Mouse (Mus musculus): ENCODE measurements around the gene Ephb2.

Gene Ephb2

DNA sequence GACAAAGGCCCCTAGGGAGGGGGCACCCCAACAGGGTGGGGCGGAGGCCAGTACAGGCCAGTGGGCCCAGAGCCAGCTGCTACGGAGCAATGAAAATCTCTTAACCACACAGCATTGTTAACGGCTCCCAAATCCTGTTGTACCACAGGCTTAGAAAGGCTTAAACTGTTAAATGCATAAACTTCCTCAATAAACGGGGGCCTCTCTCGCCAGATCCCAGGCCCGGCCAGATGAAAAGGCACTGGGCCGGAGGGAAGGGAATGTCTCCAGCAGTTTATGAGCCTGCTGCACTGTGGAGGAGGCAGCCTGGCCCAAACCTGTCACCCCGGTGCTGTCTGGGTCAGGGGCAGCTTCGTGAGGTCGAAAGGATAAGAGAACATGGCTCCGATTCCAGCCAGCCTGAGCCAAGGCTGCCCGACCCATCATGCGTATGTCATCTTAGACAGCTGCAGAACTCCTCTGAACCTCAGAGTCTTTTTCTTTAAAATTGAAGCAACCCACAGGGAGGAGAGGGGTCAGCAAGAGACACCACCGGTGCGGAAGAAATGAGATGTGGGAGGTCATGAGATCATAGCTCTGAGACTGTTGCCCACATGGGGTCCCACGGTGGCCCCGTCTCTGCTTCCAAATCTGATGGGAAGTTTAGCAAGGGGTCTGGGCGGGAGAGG is 73.9 kb downstream of the Ephb2 start:
- DNase-seq (ENCODE audit: extremely low spot score): no peak

GRCm38 (mm10) chr4:136760882-136761281 is 74.9 kb downstream of the Ephb2 start:
- DNase-seq (ENCODE audit: extremely low spot score): no peak

DNA sequence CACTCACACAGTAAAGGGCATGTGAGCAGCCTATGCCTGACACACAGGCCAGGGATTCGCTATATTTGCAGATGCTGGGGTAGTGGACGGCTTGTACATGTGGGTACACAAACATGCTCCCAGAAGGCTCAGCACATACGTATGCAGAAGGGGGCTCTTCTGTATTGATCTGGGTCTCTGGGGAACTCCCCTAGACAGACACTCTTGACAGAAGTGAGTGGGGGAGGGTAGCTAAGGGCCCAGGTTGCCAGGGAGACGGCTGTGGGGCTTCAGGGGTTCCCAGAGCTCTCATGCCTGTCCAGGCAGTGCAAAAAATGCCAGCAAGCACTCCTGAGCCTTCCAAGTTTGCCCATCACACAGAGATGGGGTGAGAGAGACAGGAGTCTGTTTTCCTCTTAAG is 78.7 kb downstream of the Ephb2 start:
- no peak for DNase-seq (ENCODE audit: extremely low spot score)

DNA sequence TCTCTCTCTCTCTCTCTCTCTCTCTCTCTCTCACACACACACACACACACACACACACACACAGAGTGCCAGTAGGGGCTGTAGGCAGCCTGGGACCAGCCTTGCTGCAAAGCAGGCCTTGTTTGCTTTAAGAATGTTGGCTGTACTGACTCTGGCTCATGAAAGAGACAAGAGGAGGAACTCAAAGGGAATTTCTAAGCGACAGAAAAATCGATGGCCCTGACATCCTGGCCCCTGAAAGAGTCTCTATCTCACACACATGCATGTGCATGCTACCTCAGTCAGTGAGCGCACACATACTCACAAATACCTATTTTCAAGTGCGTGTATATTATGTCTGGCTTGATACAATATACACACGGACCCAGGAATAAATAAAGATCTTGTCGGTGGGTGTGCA is 79.3 kb downstream of the Ephb2 start:
- no peak for DNase-seq (ENCODE audit: extremely low spot score)

GRCm38 (mm10) chr4:136755364-136755811 is 80.4 kb downstream of the Ephb2 start:
- DNase-seq (ENCODE audit: extremely low spot score): peak; percentile 83

- DNase-seq (ENCODE audit: extremely low spot score): no peak
Measured at GRCm38 (mm10) chr4:136754256-136754655, 81.5 kb downstream of the Ephb2 start.

DNA sequence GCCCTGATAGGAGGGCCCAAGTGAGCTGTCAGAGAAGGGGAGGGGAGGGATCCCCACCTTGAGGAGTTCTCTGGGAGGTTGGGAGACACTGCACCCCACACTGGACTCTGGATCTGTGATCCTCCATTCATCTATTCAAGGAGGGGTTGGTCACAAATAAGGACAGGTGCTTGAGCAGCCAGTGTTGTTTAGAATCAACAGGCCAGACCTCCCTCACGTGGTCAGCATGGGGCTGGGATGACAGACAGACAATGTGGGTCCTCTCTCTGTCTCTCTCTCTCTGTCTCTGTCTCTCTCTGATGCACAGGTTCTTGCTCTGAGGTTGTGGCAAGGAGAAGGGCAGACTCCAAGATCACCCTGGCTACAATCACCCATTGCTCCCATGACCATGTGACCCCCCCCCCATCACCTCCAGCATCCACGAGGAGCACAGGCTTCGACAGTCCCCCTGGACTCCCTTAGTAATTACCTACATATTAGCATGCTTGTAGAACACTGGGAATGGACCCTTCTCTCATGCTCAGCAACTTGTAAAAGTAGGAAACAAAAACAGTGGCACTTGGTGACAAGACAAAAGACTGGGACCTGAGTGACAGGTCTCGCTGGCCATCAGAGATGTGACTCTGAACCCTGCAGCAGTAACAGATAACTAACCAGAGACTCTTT is 84.3 kb downstream of the Ephb2 start:
- no peak for DNase-seq (ENCODE audit: extremely low spot score)

GRCm38 (mm10) chr4:136750578-136751338 is 85.0 kb downstream of the Ephb2 start:
- no peak for DNase-seq (ENCODE audit: extremely low spot score)

DNA sequence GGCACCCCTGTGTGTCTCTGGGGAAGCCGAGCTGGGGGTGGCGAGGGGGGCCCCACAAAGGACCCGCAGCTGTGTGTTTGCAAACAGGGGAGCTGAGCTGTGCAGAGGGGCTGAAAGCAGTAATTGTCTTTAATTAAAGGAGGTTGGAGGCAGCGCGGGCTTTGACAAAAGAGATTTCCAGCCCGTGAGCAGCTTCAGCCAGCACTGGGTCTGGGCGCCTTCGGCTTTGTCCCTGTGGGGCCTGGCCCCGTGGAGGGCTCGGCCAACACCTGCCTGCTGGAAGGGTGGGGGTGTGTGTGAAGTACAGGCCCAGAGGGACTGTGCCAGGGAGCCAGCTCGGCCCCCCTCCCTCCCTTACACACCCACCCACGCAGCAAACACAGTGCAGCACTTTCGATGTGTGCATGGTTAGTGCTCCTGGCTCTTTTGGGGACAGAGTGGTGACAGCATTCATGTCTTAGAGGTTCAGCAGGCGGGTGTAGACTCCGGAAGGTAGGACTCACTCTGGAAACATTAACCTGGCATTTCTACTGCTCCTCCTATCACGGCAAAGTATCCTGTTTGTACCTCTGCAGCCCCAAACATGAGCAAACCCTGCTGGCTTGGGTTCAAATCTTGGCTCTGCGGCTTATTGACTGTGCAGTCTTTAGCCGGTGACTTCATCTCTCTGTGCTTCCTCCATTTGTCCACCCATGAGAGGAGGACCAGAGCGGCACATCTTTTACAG is 85.8 kb downstream of the Ephb2 start:
- no peak for DNase-seq (ENCODE audit: extremely low spot score)

DNA sequence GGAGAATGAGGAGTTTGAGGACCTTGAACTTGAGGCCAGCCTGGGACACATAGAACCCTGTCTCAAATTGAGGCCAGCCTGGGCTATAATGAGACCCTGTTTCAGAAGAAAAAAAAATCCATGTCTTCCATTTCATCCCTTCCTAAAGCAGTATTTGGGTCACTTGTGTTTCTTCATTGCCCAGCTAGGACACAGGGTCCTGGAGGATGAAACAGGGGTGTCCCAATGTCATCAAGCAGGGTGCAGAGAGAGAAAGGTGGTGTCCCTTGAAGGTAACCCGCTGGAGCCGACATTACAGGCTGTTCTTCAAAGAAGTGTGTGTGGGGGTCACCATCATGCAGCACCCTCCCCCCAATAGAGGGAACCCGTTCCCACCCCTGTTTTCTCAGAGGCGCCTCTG is 86.4 kb downstream of the Ephb2 start:
- no peak for DNase-seq (ENCODE audit: extremely low spot score)

DNA sequence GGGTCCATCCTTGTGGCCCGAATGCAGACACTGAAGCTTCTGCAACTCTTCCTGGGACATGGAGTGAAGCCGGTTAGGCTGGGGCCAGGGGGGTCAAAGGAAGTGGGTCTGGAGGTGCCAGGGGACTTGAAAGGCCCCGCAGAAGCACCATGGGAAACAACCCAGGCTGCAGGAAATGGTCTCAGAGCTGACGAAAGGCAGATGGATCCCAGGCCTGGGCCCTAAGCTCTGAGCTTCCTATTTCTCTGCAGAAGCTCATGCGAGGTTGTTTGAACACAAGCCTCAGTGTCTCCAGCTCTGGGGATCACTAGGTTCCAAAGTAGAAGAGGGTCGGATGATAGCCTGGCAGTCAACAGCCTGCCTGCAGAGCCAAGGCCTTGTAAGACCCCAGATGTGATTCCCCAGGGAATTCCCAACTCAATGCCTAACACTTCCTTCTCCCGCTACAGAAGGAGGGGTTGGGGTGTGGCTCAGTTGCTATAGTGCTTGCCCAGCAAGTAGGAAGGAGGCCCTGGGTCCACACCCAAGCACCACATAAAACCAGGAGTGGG is 86.9 kb downstream of the Ephb2 start:
- no peak for DNase-seq (ENCODE audit: extremely low spot score)

DNA sequence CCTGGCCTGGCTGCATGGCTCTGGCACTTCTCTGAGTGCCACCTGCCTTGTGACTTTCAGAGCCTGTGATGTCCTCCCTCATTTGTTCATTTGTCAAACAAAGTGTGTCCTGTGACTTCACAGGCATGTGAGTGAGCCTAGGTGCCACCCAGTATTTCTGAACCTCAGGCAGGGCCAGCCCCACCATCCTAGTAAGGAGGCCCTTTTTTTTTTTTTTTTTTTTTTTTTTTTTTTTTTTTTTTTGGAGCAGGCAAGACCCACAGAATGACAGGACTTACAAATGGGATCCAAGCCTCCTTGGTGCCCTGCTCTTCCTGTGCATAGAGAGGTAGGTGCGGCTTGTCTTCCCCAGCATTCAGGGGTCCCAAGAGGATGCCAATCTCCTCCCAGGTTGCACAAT is 89.3 kb downstream of the Ephb2 start:
- DNase-seq (ENCODE audit: extremely low spot score): no peak

DNA sequence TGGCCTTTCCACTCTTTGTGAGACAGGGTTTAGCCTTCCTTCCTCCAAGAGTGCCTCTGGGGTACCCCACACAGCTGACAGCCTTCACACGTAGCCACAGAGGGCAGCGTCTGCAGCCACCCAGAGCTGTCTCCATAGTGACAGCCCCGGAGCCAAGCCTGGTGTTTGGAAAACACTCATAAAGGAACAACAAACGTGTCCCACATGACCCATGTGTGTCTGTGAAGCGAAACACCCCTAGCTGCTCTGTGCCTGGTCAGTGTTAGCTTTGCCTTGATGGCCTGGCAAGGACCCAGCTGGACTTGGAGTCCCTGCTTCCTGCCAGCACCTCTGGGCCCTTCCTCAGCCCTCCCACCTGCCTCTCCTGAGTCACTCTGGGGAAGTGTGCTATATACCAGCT is 93.1 kb downstream of the Ephb2 start:
- no peak for DNase-seq (ENCODE audit: extremely low spot score)

GRCm38 (mm10) chr4:136741840-136742239 is 93.9 kb downstream of the Ephb2 start:
- no peak for DNase-seq (ENCODE audit: extremely low spot score)

DNA sequence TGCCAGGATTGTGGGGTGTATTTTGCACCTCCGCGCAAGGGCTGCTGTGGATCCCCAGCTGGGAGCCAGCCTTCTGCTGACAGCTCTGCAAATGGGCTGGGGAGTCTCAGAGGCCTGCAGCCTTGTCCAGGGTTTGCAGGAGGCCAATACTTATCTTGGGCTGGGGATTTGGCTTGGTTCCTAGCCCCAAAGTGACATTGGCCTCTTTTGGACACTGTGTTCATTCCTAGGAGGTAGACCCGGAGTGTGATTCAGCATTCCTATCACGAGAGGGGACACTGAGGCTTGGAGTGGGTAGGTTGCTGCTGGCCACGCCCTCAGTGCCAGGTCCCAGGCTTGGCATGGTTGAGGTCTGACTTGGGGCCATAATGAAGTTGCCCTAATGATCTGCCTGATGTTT is 94.8 kb downstream of the Ephb2 start:
- no peak for DNase-seq (ENCODE audit: extremely low spot score)

- peak; percentile 65 for DNase-seq (ENCODE audit: extremely low spot score)
Measured at GRCm38 (mm10) chr4:136739189-136739588, 96.6 kb downstream of the Ephb2 start.

DNA sequence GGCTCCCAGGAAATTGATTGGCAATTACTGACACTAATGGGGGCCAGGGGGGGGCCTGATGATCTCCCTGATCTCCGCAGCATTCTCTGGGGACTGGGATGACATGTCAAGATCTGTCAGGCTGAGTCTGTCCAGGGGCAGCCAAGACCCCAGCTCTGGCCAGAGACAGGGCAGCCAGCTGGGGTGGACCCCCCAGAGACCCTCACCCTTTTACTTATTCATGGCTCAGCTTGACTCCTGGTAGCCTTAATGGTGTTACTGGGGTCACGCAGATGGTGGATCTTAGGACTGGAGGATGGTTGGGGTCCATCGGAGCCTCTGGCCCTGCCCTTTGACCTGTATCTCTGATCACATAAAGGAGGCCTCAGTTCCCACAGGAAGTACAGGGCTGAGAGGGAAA is 97.5 kb downstream of the Ephb2 start:
- DNase-seq (ENCODE audit: extremely low spot score): no peak

GRCm38 (mm10) chr4:136735856-136736255 is 99.9 kb downstream of the Ephb2 start:
- DNase-seq (ENCODE audit: extremely low spot score): no peak

- DNase-seq (ENCODE audit: extremely low spot score): no peak
Measured at GRCm38 (mm10) chr4:136734210-136734803, 101.5 kb downstream of the Ephb2 start.

DNA sequence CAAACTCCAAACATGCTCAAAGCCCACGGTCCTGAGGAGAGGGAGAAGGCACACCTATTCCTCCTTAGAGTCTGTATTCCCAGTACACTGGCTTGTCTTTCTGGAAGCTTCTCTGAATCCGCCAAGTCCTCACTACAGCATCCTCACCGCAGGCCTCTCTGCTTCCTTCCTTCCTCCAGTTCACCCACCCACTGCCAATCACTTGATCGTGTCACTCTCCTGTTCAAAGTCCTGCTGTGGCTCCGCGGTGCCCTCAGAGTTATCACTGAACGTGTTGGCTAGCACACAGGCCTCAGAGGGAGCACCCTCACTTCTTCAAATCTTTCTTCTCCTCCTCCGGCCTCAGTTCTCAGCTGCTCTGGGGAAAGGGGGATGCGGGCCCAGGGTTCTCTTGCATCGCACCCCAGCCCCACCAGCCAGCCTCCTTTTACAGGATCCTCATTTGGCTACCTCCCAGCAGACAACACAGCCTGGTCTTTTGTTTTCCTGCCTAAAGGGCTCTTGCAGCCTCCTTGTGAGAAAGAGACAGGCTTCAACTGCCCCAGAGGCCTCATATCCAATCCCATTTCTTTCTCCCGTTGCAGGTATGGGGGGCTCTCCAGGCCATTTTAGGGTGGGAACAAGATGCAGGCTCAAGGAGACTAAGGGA is 102.4 kb downstream of the Ephb2 start:
- no peak for DNase-seq (ENCODE audit: extremely low spot score)

- DNase-seq (ENCODE audit: extremely low spot score): peak; percentile 44
Measured at GRCm38 (mm10) chr4:136732536-136733121, 103.2 kb downstream of the Ephb2 start.
